Mouse (Mus musculus) adrenal gland, adult 18-20 months (tissue): Measurements from ENCODE around the gene Ubtd2. TPM values are rescaled to one million over a fixed set of nuclear protein-coding genes. Genes with fewer than 3 reads are reported as not detected.
"Not testable (repeated sequence)": the region's sequence is repeated elsewhere in the genome, so short reads cannot be mapped to it uniquely, and the experiment has no call there.

Experiments used
- DNase-seq, 2 experiments: peaks; one replicate each; pipeline ENCODE4 v3.0.0; 2021 to 2022; ENCODE audit warnings: low spot score in 2 of 2
- total RNA-seq, 2 experiments: library from RNA; stranded (reverse); gene quantifications; 1 replicate in 1 of 2; 2 replicates in 1 of 2; pipeline ENCODE4 v1.2.3; 2021

Ubtd2 gene
- total RNA-seq, 2 experiments from 2014 or later = 13.4 TPM

- no peak for DNase-seq
Observed at GRCm38 (mm10) chr11:32456356-32456755, 1.2 kb downstream of the Ubtd2 start.

- DNase-seq = no peak
Observed at GRCm38 (mm10) chr11:32464282-32464681, 9.1 kb downstream of the Ubtd2 start.

GRCm38 (mm10) chr11:32471925-32472324 lies 16.8 kb downstream of the Ubtd2 start:
- no peak for DNase-seq

GRCm38 (mm10) chr11:32474725-32475124 lies 19.6 kb downstream of the Ubtd2 start:
- no peak for DNase-seq

- DNase-seq = no peak
Observed at GRCm38 (mm10) chr11:32475487-32476236, 20.5 kb downstream of the Ubtd2 start.

- DNase-seq = no peak
Observed at GRCm38 (mm10) chr11:32481525-32481924, 26.4 kb downstream of the Ubtd2 start.

GRCm38 (mm10) chr11:32485290-32485689 lies 30.1 kb downstream of the Ubtd2 start:
- DNase-seq = no peak

- DNase-seq = no peak
Observed at GRCm38 (mm10) chr11:32486621-32487020, 31.5 kb downstream of the Ubtd2 start.

GRCm38 (mm10) chr11:32487501-32487900 lies 32.3 kb downstream of the Ubtd2 start:
- DNase-seq = no peak

- DNase-seq = no peak
Observed at GRCm38 (mm10) chr11:32488344-32488743, 33.2 kb downstream of the Ubtd2 start.

- DNase-seq = no peak
Observed at GRCm38 (mm10) chr11:32488808-32489670, 33.9 kb downstream of the Ubtd2 start.

- no peak for DNase-seq
Observed at GRCm38 (mm10) chr11:32491079-32491478, 35.9 kb downstream of the Ubtd2 start.

- DNase-seq = no peak
Observed at GRCm38 (mm10) chr11:32493312-32493711, 38.1 kb downstream of the Ubtd2 start.

- no peak for DNase-seq
Observed at GRCm38 (mm10) chr11:32495283-32495682, 40.1 kb downstream of the Ubtd2 start.

GRCm38 (mm10) chr11:32498757-32499535 lies 43.8 kb downstream of the Ubtd2 start:
- peak; percentile 25 to 36 for DNase-seq

- no peak for DNase-seq
Observed at GRCm38 (mm10) chr11:32499931-32500330, 44.8 kb downstream of the Ubtd2 start.

GRCm38 (mm10) chr11:32503711-32504110 lies 48.5 kb downstream of the Ubtd2 start:
- DNase-seq = no peak

- DNase-seq = no peak
Observed at GRCm38 (mm10) chr11:32505091-32505739, 50.0 kb downstream of the Ubtd2 start.

GRCm38 (mm10) chr11:32510930-32511329 lies 55.8 kb downstream of the Ubtd2 start:
- DNase-seq = no peak

- not testable (repeated sequence) for DNase-seq
Observed at GRCm38 (mm10) chr11:32514853-32515252, 59.7 kb downstream of the Ubtd2 start.

GRCm38 (mm10) chr11:32516091-32516490 lies 60.9 kb downstream of the Ubtd2 start:
- no peak for DNase-seq
